Mouse (Mus musculus) urinary bladder, postnatal 4 days (tissue): Measurements from ENCODE around the gene St6galnac6.

Experiments
- DNase-seq, 2 experiments: peaks; one replicate each; pipeline ENCODE4 v3.0.0; 2021 to 2022; ENCODE audit warnings: low spot score in 2 of 2

St6galnac6 gene

DNA sequence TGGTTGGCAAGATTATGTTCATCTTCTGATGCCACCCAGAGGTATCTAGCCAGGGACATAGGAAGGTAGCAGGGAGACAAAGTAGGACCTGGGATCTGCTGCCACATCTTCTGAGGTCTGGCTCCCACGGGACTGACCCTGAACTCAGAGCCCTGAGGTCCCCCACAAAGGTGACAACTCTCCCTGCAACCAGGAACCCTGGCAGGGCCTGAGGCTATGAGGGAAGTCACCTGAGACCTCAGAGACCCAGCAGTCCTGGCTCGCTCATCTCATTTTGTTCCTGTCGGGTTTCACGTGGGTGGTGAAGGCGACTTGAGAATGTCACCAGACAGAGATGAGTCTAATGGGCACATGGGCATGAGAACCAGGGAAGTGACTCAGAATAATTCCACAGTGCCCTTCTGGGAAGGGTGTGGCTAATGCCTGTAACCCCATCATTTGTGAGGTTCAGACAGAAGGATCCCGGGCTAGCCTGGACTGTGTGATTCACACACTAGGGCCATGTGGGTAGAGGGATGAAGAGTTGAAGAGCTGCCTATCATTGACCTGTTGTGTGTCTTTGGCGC, 14.3 kb upstream of the St6galnac6 start:
- no peak for DNase-seq

DNA sequence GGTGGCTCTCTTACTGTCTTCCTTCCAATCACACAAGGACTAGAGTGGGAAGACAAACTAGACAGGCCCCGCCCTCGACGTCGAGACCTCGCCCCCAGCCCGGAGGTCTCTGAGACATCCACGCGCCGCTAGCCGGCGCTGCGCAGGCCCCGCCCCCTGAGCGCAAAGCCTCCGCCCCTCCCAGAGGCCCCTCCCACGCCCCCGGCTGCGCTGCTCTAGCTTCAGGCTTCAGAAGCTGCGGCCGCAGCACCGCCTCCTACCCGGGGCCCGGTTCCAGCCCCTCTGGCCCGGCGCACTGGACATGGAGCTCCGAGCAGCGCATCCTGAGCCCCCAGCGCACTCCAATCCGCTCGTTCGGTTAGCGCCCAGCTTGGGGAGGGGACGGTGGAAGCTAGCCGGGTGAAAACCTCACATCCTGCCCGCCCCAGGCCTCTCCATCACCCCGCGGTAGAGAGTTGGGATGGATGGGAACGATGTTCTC, 12.6 kb upstream of the St6galnac6 start, which contains the start of gene St6galnac4:
TSS of gene St6galnac4 (plus strand) at position 225 of the 481 bp plus-strand sequence.
- peak; percentile 89 to 93 for DNase-seq

GRCm38 (mm10) chr2:32587731-32588321, 11.7 kb upstream of the St6galnac6 start:
- DNase-seq = no peak

DNA sequence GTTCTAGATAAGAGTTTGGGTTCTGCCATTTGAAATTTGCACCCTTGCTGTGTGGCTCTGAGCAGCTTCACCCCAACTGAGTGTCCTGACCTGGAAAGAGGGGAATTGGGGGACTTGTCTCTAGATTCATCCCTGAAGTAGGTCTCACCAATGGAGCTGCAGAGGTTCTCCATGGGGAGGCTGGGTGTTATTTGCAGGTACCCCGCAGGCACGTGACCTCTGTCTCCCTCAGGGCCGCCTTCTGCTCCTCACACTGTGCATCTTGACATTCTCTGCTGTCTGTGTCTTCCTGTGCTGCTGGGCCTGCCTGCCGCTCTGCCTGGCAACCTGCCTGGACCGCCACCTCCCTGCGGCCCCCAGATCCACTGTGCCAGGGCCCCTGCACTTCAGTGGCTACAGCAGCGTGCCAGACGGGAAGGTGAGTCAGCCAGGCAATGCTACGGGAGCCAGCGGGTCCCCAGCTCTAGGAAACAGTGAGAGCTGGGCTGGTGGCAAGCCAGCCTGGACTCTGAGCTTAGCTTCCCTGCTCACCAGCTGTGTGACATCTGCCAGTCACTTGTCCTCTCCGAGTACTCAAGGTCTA, 10.2 kb upstream of the St6galnac6 start:
- no peak for DNase-seq

GRCm38 (mm10) chr2:32590224-32590623, 9.3 kb upstream of the St6galnac6 start:
- no peak for DNase-seq

DNA sequence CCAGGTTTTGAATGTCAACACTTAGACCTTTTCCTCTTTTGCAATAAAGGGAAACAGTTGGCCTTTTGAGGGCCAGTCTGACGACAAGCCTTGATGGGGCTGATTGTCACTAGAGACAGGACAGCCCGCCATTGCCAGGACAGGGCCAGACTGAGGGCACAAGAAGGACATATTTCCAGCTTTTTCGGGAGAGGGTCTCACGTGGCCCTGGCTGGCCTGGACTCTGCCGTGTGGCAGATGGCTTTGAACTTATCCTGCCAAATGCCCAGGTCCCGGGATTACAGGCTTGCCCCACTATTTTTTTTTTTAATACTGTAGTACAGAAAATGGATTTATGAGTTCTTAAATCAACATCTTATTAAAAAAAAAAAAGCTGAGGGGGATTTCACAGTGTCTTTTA, 8.3 kb upstream of the St6galnac6 start:
- no peak for DNase-seq

GRCm38 (mm10) chr2:32596725-32597124, 2.8 kb upstream of the St6galnac6 start:
- DNase-seq = no peak

DNA sequence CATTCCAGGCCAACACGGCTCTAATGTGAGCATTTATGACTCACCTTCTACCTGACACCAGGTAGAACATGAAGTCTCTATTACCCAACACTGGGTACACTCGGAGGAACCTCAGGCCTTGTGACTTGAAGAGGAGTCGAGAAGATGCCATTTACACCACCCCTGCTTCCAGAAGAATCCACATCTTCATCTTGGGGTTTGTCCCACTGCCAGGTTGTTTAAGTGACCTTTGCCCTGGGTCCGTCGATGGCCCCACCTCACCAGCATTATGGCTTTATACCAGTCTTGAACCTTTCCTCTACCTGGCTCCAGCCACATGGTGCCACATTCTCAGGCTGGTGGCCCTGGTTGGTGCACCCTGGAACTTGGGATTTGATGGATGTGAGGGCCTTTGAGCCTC, 2.3 kb upstream of the St6galnac6 start:
- no peak for DNase-seq

DNA sequence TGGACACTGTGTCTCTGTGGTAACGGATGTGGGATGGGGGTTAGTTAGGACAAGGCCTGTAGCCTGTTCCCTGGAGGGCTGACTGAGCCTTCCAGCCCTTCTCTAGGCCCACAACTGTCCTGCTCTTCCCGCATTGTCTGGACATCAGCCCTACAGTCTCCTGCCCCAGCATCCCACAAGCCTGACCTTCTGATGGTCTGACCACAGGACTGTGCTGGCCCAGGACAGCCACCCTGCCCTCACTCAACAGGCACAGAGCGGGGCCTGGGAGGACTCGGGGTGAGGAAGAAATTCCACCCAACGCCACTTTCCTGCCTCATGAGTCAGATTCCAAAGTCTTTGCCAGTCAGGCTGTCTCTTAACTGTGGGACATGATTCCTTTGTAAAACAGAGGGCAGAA, 1.8 kb upstream of the St6galnac6 start:
- no peak for DNase-seq

DNA sequence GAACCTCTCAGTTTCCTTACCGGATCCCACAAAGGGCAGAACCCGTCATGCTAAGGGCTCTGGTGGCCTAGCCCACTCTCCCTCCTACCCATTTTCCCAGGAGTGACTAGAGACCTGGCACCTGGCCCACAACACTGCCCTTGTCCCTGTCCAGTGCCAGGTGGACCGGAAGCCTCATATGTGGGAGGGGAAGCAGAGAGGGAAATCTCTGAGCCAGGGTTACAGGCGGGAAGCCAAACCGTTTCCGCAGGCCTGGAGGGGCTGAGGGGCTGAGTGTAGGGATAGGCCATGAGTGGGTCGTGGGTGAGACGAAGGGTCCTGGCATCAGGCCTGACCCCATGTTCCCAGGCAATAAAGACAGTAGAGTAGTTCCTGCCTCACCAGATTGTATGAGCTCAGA, 1.0 kb upstream of the St6galnac6 start:
- no peak for DNase-seq

DNA sequence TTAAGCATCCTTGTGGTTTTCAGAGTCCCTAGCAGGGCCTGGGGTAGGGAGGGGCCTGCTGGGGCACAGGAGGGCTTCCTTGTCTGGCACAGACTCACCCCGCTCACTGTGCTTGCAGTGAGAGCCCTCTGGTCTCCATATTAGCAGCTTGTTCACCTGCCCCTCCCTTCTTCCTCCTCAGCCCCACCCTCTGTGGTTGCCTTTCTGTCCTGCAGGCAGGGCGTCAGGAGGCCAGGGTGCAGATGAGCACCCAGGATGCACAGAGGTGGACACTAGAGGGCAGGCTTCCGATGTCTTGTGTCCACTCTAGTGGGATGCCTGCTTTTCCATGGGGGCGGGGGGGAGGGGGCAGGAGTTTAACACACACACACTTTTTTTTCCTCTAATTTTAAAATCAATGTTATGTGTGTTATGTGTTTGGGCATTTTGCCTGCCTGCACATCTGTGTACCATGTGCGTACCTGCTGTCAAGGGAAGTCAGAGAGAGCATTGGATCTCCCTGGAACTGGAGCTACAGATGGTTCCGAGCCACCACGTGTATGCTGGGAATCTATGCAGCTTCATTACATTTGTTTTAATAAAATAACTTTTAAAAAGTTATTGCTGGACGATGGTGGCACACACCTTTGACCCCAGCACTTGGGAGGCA, 2.0 kb downstream of the St6galnac6 start:
- DNase-seq = no peak

DNA sequence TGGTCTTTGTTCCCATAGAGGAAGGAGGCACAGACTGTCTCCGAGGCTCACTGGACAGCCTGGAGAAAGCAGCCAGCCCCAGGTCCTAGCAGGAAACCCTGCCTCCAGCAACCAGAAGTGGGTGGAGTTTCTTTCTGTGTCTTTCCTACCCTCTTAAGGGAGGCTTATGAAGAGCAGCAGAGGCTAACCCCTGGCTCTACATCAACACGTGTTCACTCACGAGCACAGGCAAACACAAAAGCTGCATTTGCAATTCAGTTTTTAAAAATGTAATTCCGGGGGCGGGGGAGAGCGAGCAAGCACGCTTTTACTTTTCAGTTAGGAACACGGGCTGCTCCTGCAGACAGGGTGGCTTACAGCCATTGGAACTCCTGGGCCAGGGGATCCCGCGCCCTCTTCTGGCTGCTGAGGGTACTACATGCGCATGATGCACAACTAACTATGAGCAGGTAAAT, 3.1 kb downstream of the St6galnac6 start:
- peak; percentile 80 to 92 for DNase-seq

- no peak for DNase-seq
These were observed 5.1 kb downstream of the St6galnac6 start for GRCm38 (mm10) chr2:32604631-32605030.

DNA sequence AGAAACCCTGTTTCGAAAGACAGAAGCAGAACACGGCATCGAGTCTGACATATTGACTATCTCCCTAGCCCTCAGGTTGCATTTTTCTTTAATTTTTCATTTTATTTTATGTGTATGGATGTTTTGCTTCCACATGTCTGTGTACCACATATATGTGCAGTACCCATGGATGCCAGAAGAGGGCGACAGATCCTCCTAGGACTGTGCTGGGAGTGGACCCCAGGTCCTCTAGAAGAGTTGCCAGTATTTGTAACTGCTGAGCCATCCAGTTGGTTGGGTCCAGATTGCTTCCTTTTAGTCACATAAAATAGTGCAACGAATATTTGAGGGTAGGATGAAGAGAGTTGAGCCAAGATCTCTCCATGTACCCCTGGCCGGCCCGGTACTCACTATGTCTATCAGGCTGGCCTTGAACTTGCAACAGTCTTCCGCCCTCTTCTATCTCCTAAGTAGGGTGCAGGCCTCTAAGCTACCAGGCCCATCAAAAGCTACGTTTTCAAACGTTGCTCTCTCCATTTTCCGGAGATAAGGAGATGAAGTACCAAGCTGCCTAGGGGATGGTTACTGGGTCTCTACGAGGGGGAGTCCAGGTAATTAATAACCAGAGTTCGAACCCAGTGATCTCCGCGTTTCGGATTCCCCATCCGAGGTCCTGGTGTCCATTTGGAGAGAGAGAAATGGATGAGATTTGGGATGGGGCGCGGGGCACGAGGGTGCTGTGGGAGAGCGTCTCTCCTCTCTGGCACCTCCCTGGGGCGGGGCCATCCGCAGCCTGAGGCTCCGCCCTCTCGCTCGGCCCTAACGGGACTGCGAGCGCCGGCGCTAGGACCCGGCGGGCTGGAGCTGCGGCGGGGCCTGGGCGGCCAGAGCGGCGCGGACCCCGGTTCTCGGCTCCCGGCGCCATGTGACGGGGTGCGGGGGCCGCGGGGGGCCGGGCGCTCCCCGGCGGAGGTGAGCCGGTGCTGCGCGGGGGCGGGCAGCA, 6.9 kb downstream of the St6galnac6 start:
- peak; percentile 83 to 88 for DNase-seq

- DNase-seq = peak in 1 of 2 experiments; percentile 48
These were observed 7.9 kb downstream of the St6galnac6 start for GRCm38 (mm10) chr2:32607262-32607947.

DNA sequence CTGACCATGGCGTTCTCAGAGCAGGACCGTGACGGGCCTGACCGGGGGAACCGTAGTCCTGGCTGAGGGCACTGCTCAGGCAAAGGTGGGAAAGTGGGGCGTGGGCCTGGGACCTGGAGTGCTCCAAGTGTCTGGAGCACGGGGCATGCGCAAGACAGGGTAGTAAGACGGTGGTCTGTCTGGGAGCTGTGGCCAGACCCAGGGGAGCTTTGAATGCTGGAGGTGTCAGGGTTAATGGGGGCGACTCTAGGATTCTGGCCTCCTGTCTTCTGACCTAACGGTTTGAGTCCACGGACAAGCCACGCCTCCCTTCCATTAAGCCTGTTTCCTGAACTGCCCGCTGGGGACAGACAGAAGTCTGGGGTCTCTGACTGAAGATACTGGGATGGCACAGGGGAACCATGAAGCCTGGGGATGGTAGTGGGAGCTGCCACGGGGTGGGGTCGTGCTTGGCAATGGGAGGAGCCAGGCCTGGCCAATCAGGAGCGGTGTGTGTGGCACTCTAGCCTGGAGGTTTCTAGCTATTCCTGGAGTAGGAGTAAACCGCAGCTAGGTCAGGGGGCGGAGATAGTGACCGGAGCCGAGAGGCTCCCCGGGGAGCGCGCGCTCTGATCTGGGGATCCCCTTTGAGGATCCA, 8.8 kb downstream of the St6galnac6 start:
- DNase-seq = peak; percentile 63 to 76

- no peak for DNase-seq
These were observed 9.4 kb downstream of the St6galnac6 start for GRCm38 (mm10) chr2:32608778-32609435.

GRCm38 (mm10) chr2:32610610-32611229, 11.2 kb downstream of the St6galnac6 start:
- no peak for DNase-seq

DNA sequence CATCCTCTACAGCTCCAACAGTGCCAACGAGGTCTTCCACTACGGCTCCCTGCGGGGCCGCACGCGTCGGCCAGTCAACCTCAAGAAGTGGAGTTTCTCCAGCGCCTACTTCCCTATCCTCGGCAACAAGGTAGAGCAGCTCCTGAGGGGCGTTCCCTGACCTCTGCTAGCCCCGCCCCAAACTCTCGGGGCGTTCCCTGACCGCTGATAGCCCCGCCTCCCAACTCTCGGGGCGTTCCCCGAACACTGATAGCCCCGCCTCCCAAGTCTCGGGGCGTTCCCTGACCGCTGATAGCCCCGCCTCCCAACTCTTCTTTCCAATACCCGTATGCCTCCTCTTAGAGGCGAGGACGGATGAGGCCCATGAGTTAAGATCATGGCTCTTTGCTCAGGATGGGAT, 12.8 kb downstream of the St6galnac6 start:
- no peak for DNase-seq
